ENCODE assay signal across 7 mouse cellular contexts in genomic region chr4:133094936-133095733, GRCm38 (mm10). TPM values are rescaled to one million over a fixed set of nuclear protein-coding genes. Genes with fewer than 3 reads are reported as not detected.
A peak's percentile ranks its signal among the peaks of the same experiment; 100 is the strongest.
DNase-seq lines count a peak whose midpoint lies in the region; ATAC-seq lines count a peak whose summit lies in the region.

No protein-coding gene starts in this region.

- H3K4me2 ChIP-seq in forebrain, embryonic 11.5 days (ENCODE audit: low read depth, low read length, severe bottlenecking) = peak overlapping the region; percentile 41

- peak; percentile 67 for DNase-seq in R1 (ENCODE audit: low read depth, low spot score)
- DNase-seq in forebrain, embryonic 11.5 days (ENCODE audit: low spot score) = peak; percentile 78
- DNase-seq in heart, postnatal 36 days = peak; percentile 71 to 79
- peak; percentile 84 to 92 for DNase-seq in kidney, postnatal 4 days
- peak; percentile 71 to 83 for DNase-seq in lung, postnatal 4 days
- peak; percentile 87 for DNase-seq in skeletal muscle tissue, adult 2 months (ENCODE audit: low read depth, low spot score)

- no peaks in the 10 kb centered on the region for H3K36me3 ChIP-seq in forebrain, embryonic 11.5 days (ENCODE audit: control insufficient read depth, insufficient read depth, low read length)

- intact Hi-C loops in heart, postnatal 36 days (cut with DNase I) = loop anchor here (5.0 kb wide), 1 partner anchor 38 kb away; no protein-coding TSS in a partner anchor

- peak; percentile 77 for ATAC-seq in forebrain, embryonic 11.5 days (replicated peaks; ENCODE audit: low FRiP score)

- H3K4me3 ChIP-seq in brown adipose tissue, adult 24 weeks (ENCODE audit: insufficient read depth, low read depth, low read length) = peak overlapping the region; percentile 51
- H3K4me3 ChIP-seq in forebrain, embryonic 11.5 days (ENCODE audit: low read depth, low read length) = peak overlapping the region; percentile 6; the same call in 1 of the 2 replicates

- H3K4me1 ChIP-seq in brown adipose tissue, adult 24 weeks (ENCODE audit: control insufficient read depth, insufficient read depth, insufficient read length, low read length) = peaks cover 40% of the 10 kb centered on the region
- peaks cover 22% of the 10 kb centered on the region for H3K4me1 ChIP-seq in forebrain, embryonic 11.5 days (replicated peaks; ENCODE audit: control insufficient read depth, insufficient read depth, low read length)

- peak overlapping the region; percentile 79 for H3K27ac ChIP-seq in brown adipose tissue, adult 24 weeks (replicated peaks; ENCODE audit: low read depth, low read length)
- H3K27ac ChIP-seq in forebrain, embryonic 11.5 days (ENCODE audit: low read depth, low read length) = peak overlapping the region; percentile 70

- no peaks in the 10 kb centered on the region for H3K9me3 ChIP-seq in forebrain, embryonic 11.5 days (ENCODE audit: control insufficient read depth, low read length)

- H3K9ac ChIP-seq in forebrain, embryonic 11.5 days (ENCODE audit: low read length) = peak overlapping the region; percentile 39; the same call in 1 of the 2 replicates

- H3K27me3 ChIP-seq in forebrain, embryonic 11.5 days (ENCODE audit: control insufficient read depth, insufficient read depth, low read length) = peaks cover 2% of the 10 kb centered on the region; the same call in 1 of the 2 replicates

- 23% methylated on average over 16 of the region's 16 CpGs for WGBS in forebrain, embryonic 11.5 days

RNA-seq across cellular contexts. Expression of gene Wasf2, which starts 35.2 kb away (rescaled TPM):
- polyA plus RNA-seq in brown adipose tissue, adult 24 weeks (2012; ENCODE audit: insufficient read depth, insufficient read length, missing spikeins) = 39.6 and 39.8 TPM in 2 replicates
- polyA plus RNA-seq in forebrain, embryonic 11.5 days (2014; fragmentation: Nextera tagmentation; extraction: Ambion mirVana) = 28.8 and 33.2 TPM in 2 replicates
- 10 to 100 TPM; 81.4 to 89.2 TPM for total RNA-seq in heart, postnatal 36 days (2021)

Comparison
In these comparisons a context has a peak if more than half of its experiments do, and no peak if none do; other contexts are left out.
1. Peak in every context shown above with its lines: DNase-seq, ATAC-seq, H3K4me3 ChIP-seq and H3K27ac ChIP-seq.